15 mouse cellular contexts compared by ENCODE assay signal in the genomic region with DNA sequence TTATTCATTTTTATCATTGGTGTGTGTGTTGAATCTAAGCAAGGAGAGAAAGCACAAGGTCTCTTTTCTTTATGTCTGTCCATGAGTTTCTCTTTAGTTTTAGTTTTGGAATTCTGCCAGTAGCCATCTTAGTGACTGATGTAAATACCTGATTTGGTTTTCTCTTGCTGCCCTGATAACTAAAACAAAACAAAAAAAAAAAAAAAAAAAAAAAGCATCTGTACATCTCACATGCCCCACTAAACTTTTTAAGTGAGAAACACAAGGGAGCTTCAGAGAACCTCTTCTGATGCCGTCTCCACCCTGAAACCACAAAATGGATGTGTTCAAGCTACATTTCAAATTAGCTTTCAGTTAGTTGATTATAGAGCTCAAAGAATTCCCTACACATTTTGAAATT.
"Had no signal": no experiment of that assay in that cellular context is flagged by ENCODE, and none has a peak within 500 bp of the region (broad histone marks: within the 10 kb centered on the region; RNA-seq: fewer than 3 reads in every experiment).

No protein-coding gene starts in this region.

- H3K4me3 ChIP-seq: kidney, embryonic 15.5 days; limb, embryonic 13.5 days; midbrain, embryonic 10.5 days; neural tube, embryonic 13.5 days; stomach, embryonic 15.5 days had no signal

- H3K9ac ChIP-seq: kidney, embryonic 15.5 days; limb, embryonic 13.5 days; liver, embryonic 14.5 days; neural tube, embryonic 13.5 days; stomach, embryonic 15.5 days had no signal

- H3K4me2 ChIP-seq: kidney, embryonic 15.5 days; limb, embryonic 13.5 days; neural tube, embryonic 13.5 days; stomach, embryonic 15.5 days had no signal

- H3K9me3 ChIP-seq: kidney, embryonic 15.5 days; limb, embryonic 13.5 days; midbrain, embryonic 10.5 days; neural tube, embryonic 13.5 days; stomach, embryonic 15.5 days had no signal

- H3K27ac ChIP-seq: kidney, embryonic 15.5 days; limb, embryonic 13.5 days; liver, embryonic 14.5 days; midbrain, embryonic 10.5 days; neural tube, embryonic 13.5 days; stomach, embryonic 15.5 days had no signal

- H3K36me3 ChIP-seq: kidney, embryonic 15.5 days; limb, embryonic 13.5 days; midbrain, embryonic 10.5 days; neural tube, embryonic 13.5 days; stomach, embryonic 15.5 days had no signal

- H3K27me3 ChIP-seq: kidney, embryonic 15.5 days; limb, embryonic 13.5 days; neural tube, embryonic 13.5 days; stomach, embryonic 15.5 days had no signal

- DNase-seq: kidney, postnatal 14 days; left cerebral cortex, postnatal 4 days; lung, adult 18-20 months; lung, postnatal 36 days; midbrain, embryonic 14.5 days; retina, postnatal 1 day; right cerebral cortex, postnatal 14 days; thymus, adult 2 months; thymus, postnatal 25 days had no signal
